Comparison of ENCODE assay signal across 17 mouse cellular contexts in genomic region chr9:32608831-32609610, GRCm38 (mm10). TPM values are rescaled to one million over a fixed set of nuclear protein-coding genes. Genes with fewer than 3 reads are reported as not detected.
DNase-seq lines count a peak whose midpoint lies in the region; ATAC-seq and TF ChIP-seq lines count a peak whose summit lies in the region.
"Had no signal": no experiment of that assay in that cellular context is flagged by ENCODE, and none has a peak within 500 bp of the region (broad histone marks: within the 10 kb centered on the region; RNA-seq: fewer than 3 reads in every experiment).

No protein-coding gene starts in this region.

- H3K9me3 ChIP-seq in liver, embryonic 14.5 days (ENCODE audit: control insufficient read depth, low read length): no peaks in the 10 kb centered on the region
- H3K9me3 ChIP-seq in heart, embryonic 10.5 days: no peaks in the 10 kb centered on the region
- H3K9me3 ChIP-seq: embryonic facial prominence, embryonic 12.5 days; heart, embryonic 13.5 days; limb, embryonic 12.5 days; neural tube, embryonic 12.5 days had no signal

- no peak overlapping the region for H3K4me3 ChIP-seq in liver, embryonic 14.5 days (ENCODE audit: insufficient read depth in 1 of 2, low read depth in 2 of 2, low read length in 2 of 2)
- H3K4me3 ChIP-seq in thymus, adult 2 months (ENCODE audit: control insufficient read depth, insufficient read depth, low read length): peak overlapping the region; percentile 33
- no peak overlapping the region for H3K4me3 ChIP-seq in heart, embryonic 10.5 days
- H3K4me3 ChIP-seq: embryonic facial prominence, embryonic 12.5 days; heart, embryonic 13.5 days; limb, embryonic 12.5 days; neural tube, embryonic 12.5 days had no signal

- H3K4me2 ChIP-seq in liver, embryonic 14.5 days (ENCODE audit: low read depth): peak overlapping the region; percentile 31
- H3K4me2 ChIP-seq: embryonic facial prominence, embryonic 12.5 days; heart, embryonic 13.5 days; limb, embryonic 12.5 days; neural tube, embryonic 12.5 days had no signal

- no peaks in the 10 kb centered on the region for H3K36me3 ChIP-seq in liver, embryonic 14.5 days (replicated peaks; ENCODE audit: control insufficient read depth, insufficient read depth, low read depth)
- no peaks in the 10 kb centered on the region for H3K36me3 ChIP-seq in thymus, adult 2 months (ENCODE audit: control insufficient read depth, insufficient read depth, low read length)
- no peaks in the 10 kb centered on the region for H3K36me3 ChIP-seq in heart, embryonic 10.5 days
- H3K36me3 ChIP-seq: embryonic facial prominence, embryonic 12.5 days; heart, embryonic 13.5 days; limb, embryonic 12.5 days; neural tube, embryonic 12.5 days had no signal

- peak; percentile 67 for TF ChIP-seq POLR2A in thymus, adult 2 months (IDR thresholded peaks at IDR 0.05; ENCODE audit: control insufficient read depth, extremely low read depth, insufficient read depth, low read length, poor library complexity)

- H3K27ac ChIP-seq in liver, embryonic 14.5 days: peak overlapping the region; percentile 19
- peak overlapping the region; percentile 89 for H3K27ac ChIP-seq in thymus, adult 2 months (ENCODE audit: control insufficient read depth, insufficient read depth, low read length)
- no peak overlapping the region; the same call in 1 of the 2 replicates for H3K27ac ChIP-seq in heart, embryonic 10.5 days
- H3K27ac ChIP-seq: embryonic facial prominence, embryonic 12.5 days; heart, embryonic 13.5 days; hindbrain, postnatal 0 days; limb, embryonic 12.5 days; neural tube, embryonic 12.5 days had no signal

- H3K4me1 ChIP-seq in liver, embryonic 14.5 days (replicated peaks; ENCODE audit: control insufficient read depth in 2 of 2, insufficient read depth in 2 of 2, low read length in 1 of 2): peaks cover 41 to 48% of the 10 kb centered on the region in 2 experiments
- peaks cover 71% of the 10 kb centered on the region for H3K4me1 ChIP-seq in thymus, adult 2 months (replicated peaks; ENCODE audit: control insufficient read depth, insufficient read depth, low read length)
- H3K4me1 ChIP-seq in heart, embryonic 10.5 days: peaks cover 43% of the 10 kb centered on the region
- H3K4me1 ChIP-seq: embryonic facial prominence, embryonic 12.5 days; neural tube, embryonic 12.5 days had no signal

- no peak overlapping the region; the same call in 1 of the 2 replicates for H3K9ac ChIP-seq in liver, embryonic 14.5 days (replicated peaks)
- H3K9ac ChIP-seq: embryonic facial prominence, embryonic 12.5 days; heart, embryonic 13.5 days; limb, embryonic 12.5 days; neural tube, embryonic 12.5 days had no signal

- WGBS in liver, embryonic 14.5 days (ENCODE audit: insufficient replicate concordance): 62% methylated on average over 10 of the region's 10 CpGs
- 21% methylated on average over 10 of the region's 10 CpGs for WGBS in thymus, adult 2 months
- WGBS in heart, embryonic 10.5 days: 79% methylated on average over 10 of the region's 10 CpGs

- TF ChIP-seq EP300 in liver, embryonic 14.5 days (IDR thresholded peaks at IDR 0.05; ENCODE audit: low read depth): no peak

- peak; percentile 59 for ATAC-seq in CD4-positive, CD25-positive, alpha-beta regulatory T cell, adult 4 months
- ATAC-seq in liver, embryonic 14.5 days (ENCODE audit: insufficient read depth): 0 out of 2 replicates have a peak, but pooled peaks have one; percentile 21
- ATAC-seq: forebrain, embryonic 16.5 days; hindbrain, postnatal 0 days had no signal

- H3K27me3 ChIP-seq in liver, embryonic 14.5 days (ENCODE audit: control insufficient read depth, insufficient read depth, low read length): no peaks in the 10 kb centered on the region
- no peaks in the 10 kb centered on the region for H3K27me3 ChIP-seq in thymus, adult 2 months (ENCODE audit: control insufficient read depth, insufficient read depth, low read length)
- peaks cover 35% of the 10 kb centered on the region for H3K27me3 ChIP-seq in heart, embryonic 10.5 days (ENCODE audit: insufficient read depth, poor library complexity, severe bottlenecking)
- H3K27me3 ChIP-seq: embryonic facial prominence, embryonic 12.5 days; neural tube, embryonic 12.5 days had no signal

- DNase-seq in B cell, adult 2 months: peak; percentile 62 to 72
- no peak for DNase-seq in liver, embryonic 14.5 days (ENCODE audit: low read depth in 3 of 3, low spot score in 3 of 3)
- peak; percentile 61 for DNase-seq in thymus, adult 2 months
- DNase-seq in heart, embryonic 10.5 days (ENCODE audit: low spot score): no peak
- DNase-seq in left cerebral cortex, adult 9 months (ENCODE audit: low spot score in 2 of 2): no peak
- no peak for DNase-seq in gastrocnemius, postnatal 25 days
- no peak for DNase-seq in lung, postnatal 14 days
- DNase-seq: adrenal gland, postnatal 10 days; cerebellum, adult 8-10 months; kidney, adult 8-10 months had no signal

- TF ChIP-seq CTCF in liver, embryonic 14.5 days (IDR thresholded peaks at IDR 0.05; ENCODE audit: low read depth): no peak
- no peak for TF ChIP-seq CTCF in thymus, adult 2 months (IDR thresholded peaks at IDR 0.05; ENCODE audit: borderline replicate concordance, control insufficient read depth, extremely low read depth, insufficient read depth, low read length, poor library complexity)

RNA-seq across cellular contexts. Expression of gene Ets1, which starts 27.0 kb away (rescaled TPM):
- polyA plus RNA-seq in CD4-positive, CD25-positive, alpha-beta regulatory T cell, adult 4 months (2017; shearing (Covaris generic)): 1,000 to 10,000 TPM in 1 of 2 experiments, 100 to 1,000 TPM in 1; 800 to 1,019 TPM
- polyA plus RNA-seq in liver, embryonic 14.5 days (2012; rRNA removed): 3.5 and 4.4 TPM in 2 replicates
- polyA plus RNA-seq in liver, embryonic 14.5 days (2014; fragmentation: Nextera tagmentation; extraction: Ambion mirVana): 8.0 and 8.3 TPM in 2 replicates
- 272 and 400 TPM in 2 replicates for polyA plus RNA-seq in thymus, adult 2 months (2012; rRNA removed)
- 47.2 and 50.2 TPM in 2 replicates for polyA plus RNA-seq in heart, embryonic 10.5 days (2016; fragmentation: Nextera tagmentation; extraction: Ambion mirVana)
- 10 to 100 TPM; 19.1 to 21.7 TPM for total RNA-seq in gastrocnemius, postnatal 25 days (2021)

Comparison
In these comparisons a context has a peak if more than half of its experiments do, and no peak if none do; other contexts are left out.
1. DNase-seq: peak in B cell, adult 2 months (2 of 2) and thymus, adult 2 months (single experiment); none in liver, embryonic 14.5 days (0 of 3), heart, embryonic 10.5 days (single experiment), left cerebral cortex, adult 9 months (0 of 2), gastrocnemius, postnatal 25 days (single experiment) and lung, postnatal 14 days (single experiment).